Mouse (Mus musculus) neural tube, embryonic 12.5 days (tissue): ENCODE data around the gene Tnrc18. TPM values are rescaled to one million over a fixed set of nuclear protein-coding genes. Genes with fewer than 3 reads are reported as not detected.
"Not testable (repeated sequence)": the region's sequence is repeated elsewhere in the genome, so short reads cannot be mapped to it uniquely, and the experiment has no call there.

ENCODE experiments used
- ATAC-seq: fragments of 200-750 bp; cut with Nextera tagmentation; 2 replicates; pipeline ENCODE4 v1.8.0; 2017; ENCODE audit warnings: low read depth, mild to moderate bottlenecking, moderate TSS enrichment, moderate library complexity; ENCODE audit not compliant: low FRiP score
- H3K27ac ChIP-seq: fragments of 300-500 bp; sonication (generic); 2 replicates; pipeline ENCODE4 v1.5.1; 2016
- H3K27me3 ChIP-seq: fragments of 300-500 bp; sonication (generic); replicated peaks from 2 replicates; pipeline ENCODE4 v1.6.1; 2016; ENCODE audit warnings: mild to moderate bottlenecking
- H3K36me3 ChIP-seq: fragments of 300-500 bp; sonication (generic); 2 replicates; pipeline ENCODE4 v1.6.1; 2016; ENCODE audit warnings: mild to moderate bottlenecking
- H3K4me1 ChIP-seq: fragments of 300-500 bp; sonication (generic); 2 replicates; pipeline ENCODE4 v1.6.1; 2016
- H3K4me2 ChIP-seq: fragments of 300-500 bp; sonication (generic); replicated peaks from 2 replicates; pipeline ENCODE4 v1.6.1; 2016; ENCODE audit warnings: mild to moderate bottlenecking
- H3K4me3 ChIP-seq: fragments of 300-500 bp; sonication (generic); 2 replicates; pipeline ENCODE4 v1.5.1; 2016
- H3K9ac ChIP-seq: fragments of 300-500 bp; sonication (generic); 2 replicates; pipeline ENCODE4 v1.6.1; 2016; ENCODE audit warnings: mild to moderate bottlenecking
- H3K9me3 ChIP-seq: fragments of 300-500 bp; sonication (generic); 2 replicates; pipeline ENCODE4 v1.6.1; 2016; ENCODE audit warnings: mild to moderate bottlenecking
- WGBS: fragments of 180-500 bp; shearing (Covaris S2); methylation state at CpG from one replicate; pipeline ENCODE4 v1.1.7; 2016; 5-methylcytosine and 5-hydroxymethylcytosine counted together
- polyA plus RNA-seq: library from polyadenylated mRNA; unstranded; fragments of >200 nt; fragmentation: Nextera tagmentation; extraction: Ambion mirVana; gene quantifications from 2 replicates; pipeline ENCODE4 v1.2.1, GENCODE M21; 2016

The Tnrc18 gene
- polyA plus RNA-seq, 1 experiment from 2014 or later = 51.5 TPM

DNA sequence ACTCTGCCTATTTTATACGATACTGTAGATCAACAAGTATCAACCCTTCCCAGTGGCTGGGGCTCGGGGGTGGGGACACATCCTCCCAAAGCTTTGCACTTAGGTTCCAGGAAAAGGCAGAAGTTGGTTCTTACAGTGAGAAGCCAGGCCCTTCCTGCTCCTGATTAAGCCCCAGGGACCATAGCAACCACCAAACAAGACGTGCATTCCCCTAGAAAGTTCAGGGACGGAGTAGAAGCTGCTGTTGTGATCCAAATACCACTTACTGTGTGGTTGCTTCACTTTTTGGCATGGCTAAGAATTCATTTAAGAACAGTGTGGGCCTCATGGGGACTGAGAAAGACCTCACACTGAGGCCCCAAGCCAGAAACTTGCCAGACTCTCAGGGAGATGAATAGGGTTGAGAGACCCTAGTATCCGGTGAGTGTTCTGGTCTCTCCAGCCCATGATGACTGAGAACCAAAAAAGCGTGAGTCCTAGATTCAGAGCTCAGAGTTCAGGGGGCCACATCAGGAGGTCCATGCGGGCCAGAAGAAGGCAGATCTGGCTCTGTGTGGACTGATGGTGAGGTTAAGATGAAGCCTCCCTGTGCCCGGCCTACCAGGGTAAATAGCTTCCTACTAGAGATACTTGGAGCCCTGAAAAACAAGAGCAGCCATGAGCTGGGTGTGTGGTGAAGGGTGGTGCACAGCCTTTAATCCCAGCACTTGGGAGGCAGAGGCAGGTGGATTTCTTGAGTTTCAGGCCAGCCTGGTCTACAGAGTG lies 24.1 kb upstream of the Tnrc18 start:
- no peaks in the 10 kb centered on the region for H3K27me3 ChIP-seq
- H3K36me3 ChIP-seq = no peaks in the 10 kb centered on the region
- no peak overlapping the region for H3K27ac ChIP-seq
- H3K9ac ChIP-seq = no peak overlapping the region
- 84% methylated on average over 8 of the region's 8 CpGs for WGBS
- no peak for ATAC-seq
- H3K4me1 ChIP-seq = no peaks in the 10 kb centered on the region
- no peak overlapping the region for H3K4me2 ChIP-seq
- H3K9me3 ChIP-seq = no peaks in the 10 kb centered on the region
- no peak overlapping the region for H3K4me3 ChIP-seq

- H3K9ac ChIP-seq, H3K9me3 ChIP-seq, H3K36me3 ChIP-seq, H3K4me2 ChIP-seq, ATAC-seq, H3K27me3 ChIP-seq, H3K4me3 ChIP-seq, H3K27ac ChIP-seq, H3K4me1 ChIP-seq: not testable (repeated sequence)
- WGBS = 96% methylated on average over 2 of the region's 2 CpGs
Observed at GRCm38 (mm10) chr5:142837427-142837826, 20.0 kb upstream of the Tnrc18 start.

- no peak overlapping the region for H3K27ac ChIP-seq
- no peaks in the 10 kb centered on the region for H3K27me3 ChIP-seq
- H3K36me3 ChIP-seq = no peaks in the 10 kb centered on the region
- WGBS = 81% methylated on average over 6 of the region's 6 CpGs
- no peak overlapping the region for H3K4me3 ChIP-seq
- no peak overlapping the region for H3K9ac ChIP-seq
- ATAC-seq = no peak
- H3K4me2 ChIP-seq = no peak overlapping the region
- no peaks in the 10 kb centered on the region for H3K4me1 ChIP-seq
- no peaks in the 10 kb centered on the region for H3K9me3 ChIP-seq
Observed at GRCm38 (mm10) chr5:142836891-142837290, 19.4 kb upstream of the Tnrc18 start.

DNA sequence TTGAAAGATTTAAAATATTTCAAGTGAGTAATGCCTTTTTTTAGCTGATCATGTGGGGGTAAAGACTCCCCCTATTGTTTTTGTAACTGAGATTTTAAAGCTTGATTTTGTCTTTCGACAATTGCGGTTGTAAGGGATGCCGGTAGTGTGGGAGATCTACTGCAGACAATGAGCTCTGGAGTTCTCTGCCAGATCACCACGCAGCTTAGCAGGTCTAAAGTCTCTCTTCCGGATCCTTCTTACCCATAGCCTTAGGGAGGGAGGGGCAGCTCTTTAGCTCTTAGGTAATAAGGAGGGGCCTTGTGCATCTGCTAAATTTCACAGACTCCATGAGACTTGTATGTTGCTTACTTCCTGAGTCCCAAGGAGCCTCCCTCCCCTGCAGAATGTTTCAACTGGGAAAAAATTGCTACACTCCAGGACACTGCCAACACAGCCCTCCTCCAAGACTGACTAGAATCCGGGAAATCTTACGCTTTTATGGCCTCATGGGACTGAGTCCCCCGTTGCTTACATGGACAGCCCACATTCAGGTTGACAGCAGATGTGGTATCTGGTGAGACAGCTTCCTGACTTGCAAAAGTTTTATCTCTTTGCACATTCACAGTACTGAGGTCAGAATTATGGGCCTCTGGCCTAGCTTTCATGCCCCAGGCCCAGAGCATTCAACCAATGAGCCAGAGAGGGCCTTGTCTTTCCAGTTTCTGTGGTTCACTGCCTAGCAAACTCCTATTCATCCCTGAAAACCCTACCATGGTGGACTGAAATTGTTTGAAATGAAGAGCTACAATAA lies 16.4 kb upstream of the Tnrc18 start:
- H3K36me3 ChIP-seq = no peaks in the 10 kb centered on the region
- H3K9me3 ChIP-seq = no peaks in the 10 kb centered on the region
- no peak overlapping the region for H3K9ac ChIP-seq
- H3K27me3 ChIP-seq = no peaks in the 10 kb centered on the region
- no peak overlapping the region for H3K27ac ChIP-seq
- no peak overlapping the region for H3K4me3 ChIP-seq
- no peak overlapping the region for H3K4me2 ChIP-seq
- no peaks in the 10 kb centered on the region for H3K4me1 ChIP-seq
- WGBS = 66% methylated on average over 8 of the region's 8 CpGs
- no peak for ATAC-seq

DNA sequence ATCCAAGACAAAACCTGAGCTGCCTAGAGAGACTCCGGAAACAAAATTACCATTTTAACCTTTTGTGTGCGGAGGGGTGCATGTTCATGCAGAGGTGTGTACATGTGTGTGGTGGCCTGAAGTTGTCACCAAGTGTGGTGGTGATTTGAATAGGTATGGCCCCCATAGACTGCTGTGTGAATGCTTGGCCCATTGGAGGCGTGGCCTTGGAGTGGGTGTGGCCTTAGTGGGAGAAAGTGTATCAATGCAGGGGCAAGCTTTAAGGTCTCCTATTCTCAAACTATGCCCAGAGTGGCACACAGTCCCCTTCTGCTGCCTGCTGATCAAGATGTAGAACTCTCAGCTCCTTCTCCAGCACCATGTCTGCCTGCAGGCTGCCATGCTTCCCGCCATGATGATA lies 8.7 kb upstream of the Tnrc18 start:
- ATAC-seq = no peak
- H3K27me3 ChIP-seq = no peaks in the 10 kb centered on the region
- no peaks in the 10 kb centered on the region for H3K9me3 ChIP-seq
- no peak overlapping the region for H3K27ac ChIP-seq
- H3K9ac ChIP-seq = no peak overlapping the region
- no peak overlapping the region for H3K4me2 ChIP-seq
- H3K4me1 ChIP-seq = peaks cover 32% of the 10 kb centered on the region
- WGBS = 81% methylated on average over 4 of the region's 4 CpGs
- no peak overlapping the region for H3K4me3 ChIP-seq
- H3K36me3 ChIP-seq = no peaks in the 10 kb centered on the region

DNA sequence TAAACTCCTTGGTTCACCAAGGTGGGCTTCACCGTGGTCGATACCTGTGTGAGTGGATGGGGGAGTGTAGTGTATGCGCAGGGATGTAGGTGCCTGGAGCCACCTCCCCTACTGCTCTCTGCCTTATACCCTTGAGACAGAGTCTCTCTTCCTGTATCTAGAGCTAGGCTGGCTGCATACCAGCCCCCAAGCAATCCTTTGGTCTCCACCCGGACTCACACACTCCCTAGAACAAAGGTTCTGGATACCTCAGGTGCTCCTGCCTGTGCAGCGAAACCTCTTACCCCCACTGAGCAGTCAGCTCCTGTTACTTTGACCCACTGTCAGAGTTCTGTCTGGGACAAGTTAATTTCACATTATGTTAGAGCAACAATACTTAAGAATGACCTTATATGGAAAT lies 8.2 kb upstream of the Tnrc18 start:
- H3K27me3 ChIP-seq = no peaks in the 10 kb centered on the region
- H3K4me2 ChIP-seq = no peak overlapping the region
- H3K4me1 ChIP-seq = peaks cover 32% of the 10 kb centered on the region
- no peaks in the 10 kb centered on the region for H3K36me3 ChIP-seq
- no peak overlapping the region for H3K9ac ChIP-seq
- no peak for ATAC-seq
- WGBS = 80% methylated on average over 5 of the region's 5 CpGs
- no peak overlapping the region for H3K4me3 ChIP-seq
- H3K9me3 ChIP-seq = no peaks in the 10 kb centered on the region
- H3K27ac ChIP-seq = no peak overlapping the region

- Histone ChIP-seq H3K9ac (peak overlapping the region; percentile 99; the same call in 1 of the 2 replicates), H3K27me3 (no peaks in the 10 kb centered on the region), H3K9me3 (no peaks in the 10 kb centered on the region), H3K4me3 (0 out of 2 replicates have a peak overlapping the region, but pooled peaks have one; percentile 73), H3K36me3 (no peaks in the 10 kb centered on the region), H3K4me2 (peak overlapping the region; percentile 81), H3K27ac (peak overlapping the region; percentile 100), H3K4me1 (peaks cover 32% of the 10 kb centered on the region)
- WGBS = 24% methylated on average over 6 of the region's 6 CpGs
- no peak for ATAC-seq
Observed at GRCm38 (mm10) chr5:142824091-142824490, 6.6 kb upstream of the Tnrc18 start.

GRCm38 (mm10) chr5:142823096-142824062 lies 5.9 kb upstream of the Tnrc18 start:
- H3K4me2 ChIP-seq = peak overlapping the region; percentile 81
- ATAC-seq = peak; percentile 43
- H3K36me3 ChIP-seq = no peaks in the 10 kb centered on the region
- no peaks in the 10 kb centered on the region for H3K27me3 ChIP-seq
- H3K4me1 ChIP-seq = peaks cover 32% of the 10 kb centered on the region
- peak overlapping the region; percentile 100 for H3K27ac ChIP-seq
- no peaks in the 10 kb centered on the region for H3K9me3 ChIP-seq
- peak overlapping the region; percentile 73 for H3K4me3 ChIP-seq
- peak overlapping the region; percentile 99 for H3K9ac ChIP-seq
- 6% methylated on average over 31 of the region's 31 CpGs for WGBS

GRCm38 (mm10) chr5:142822286-142823095 lies 5.0 kb upstream of the Tnrc18 start:
- Histone ChIP-seq H3K9ac (peak overlapping the region; percentile 99), H3K36me3 (no peaks in the 10 kb centered on the region), H3K27ac (peak overlapping the region; percentile 100), H3K4me1 (peaks cover 32% of the 10 kb centered on the region), H3K4me3 (peak overlapping the region; percentile 73), H3K27me3 (no peaks in the 10 kb centered on the region), H3K4me2 (peak overlapping the region; percentile 81), H3K9me3 (no peaks in the 10 kb centered on the region)
- WGBS = under 1% methylated on average over 35 of the region's 36 CpGs
- no peak for ATAC-seq

DNA sequence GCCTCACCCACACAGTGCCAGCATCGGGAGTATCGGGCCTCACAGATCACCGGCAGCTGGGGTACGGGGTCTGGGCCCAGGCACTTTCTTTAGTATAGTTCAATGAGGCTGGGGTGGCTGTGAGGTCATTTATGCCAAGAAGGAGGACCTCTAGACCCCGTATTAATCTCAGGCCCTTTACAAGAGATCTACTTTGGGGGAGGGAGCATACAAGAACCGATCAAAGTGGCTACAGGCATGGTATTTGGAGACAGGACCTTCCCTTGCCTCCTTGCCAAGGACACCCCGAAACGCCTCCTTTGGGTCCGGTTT lies 4.5 kb upstream of the Tnrc18 start:
- peak overlapping the region; percentile 99 for H3K9ac ChIP-seq
- peaks cover 32% of the 10 kb centered on the region for H3K4me1 ChIP-seq
- H3K27me3 ChIP-seq = no peaks in the 10 kb centered on the region
- peak overlapping the region; percentile 81 for H3K4me2 ChIP-seq
- no peaks in the 10 kb centered on the region for H3K36me3 ChIP-seq
- no peaks in the 10 kb centered on the region for H3K9me3 ChIP-seq
- ATAC-seq = no peak
- under 1% methylated on average over 9 of the region's 9 CpGs for WGBS
- H3K4me3 ChIP-seq = peak overlapping the region; percentile 73
- H3K27ac ChIP-seq = peak overlapping the region; percentile 100

DNA sequence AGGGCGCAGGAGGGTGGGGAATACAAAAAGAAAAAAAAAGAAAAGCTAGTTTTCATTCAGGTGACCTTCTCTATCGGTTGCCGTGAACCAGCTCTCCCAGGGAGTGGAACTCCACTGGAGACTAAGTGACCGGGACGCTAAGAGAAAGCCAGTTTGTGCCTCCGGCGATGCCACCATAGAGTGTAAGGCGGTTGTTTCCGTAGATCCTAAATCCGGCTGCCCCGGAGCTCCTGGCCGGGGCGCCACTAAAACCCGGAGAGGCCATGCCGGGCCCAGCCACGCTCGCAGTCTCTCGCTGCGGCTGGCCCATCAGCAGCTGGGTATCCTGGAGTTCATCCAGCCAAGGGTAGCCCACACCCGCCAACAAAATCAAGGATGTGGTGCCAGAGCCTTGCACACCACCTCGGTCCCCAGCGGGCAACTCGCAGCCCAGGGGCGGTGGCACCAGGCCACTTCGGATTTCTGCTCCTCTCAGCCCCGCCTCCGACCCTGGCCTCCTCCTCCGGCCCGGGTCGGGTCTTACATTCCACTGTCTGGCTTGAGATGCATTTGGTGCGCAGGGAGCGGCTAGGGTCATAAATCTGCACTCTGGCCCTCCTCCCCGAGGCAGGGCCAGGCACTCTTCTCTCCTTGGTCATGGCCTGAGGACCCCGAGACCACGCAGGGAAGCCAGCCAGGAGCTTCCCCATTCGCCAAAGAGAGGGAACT lies 4.0 kb upstream of the Tnrc18 start:
- under 1% methylated on average over 36 of the region's 36 CpGs for WGBS
- peak overlapping the region; percentile 73 for H3K4me3 ChIP-seq
- ATAC-seq = peak; percentile 10
- H3K4me1 ChIP-seq = peaks cover 32% of the 10 kb centered on the region
- no peaks in the 10 kb centered on the region for H3K9me3 ChIP-seq
- H3K27me3 ChIP-seq = no peaks in the 10 kb centered on the region
- no peaks in the 10 kb centered on the region for H3K36me3 ChIP-seq
- peak overlapping the region; percentile 81 for H3K4me2 ChIP-seq
- H3K27ac ChIP-seq = peak overlapping the region; percentile 100
- H3K9ac ChIP-seq = peak overlapping the region; percentile 99
